Mouse (Mus musculus) c-Kit-positive CD71-positive TER-119-positive erythroid progenitor cells, embryonic 14.5 days (primary cell): ENCODE data around the gene Stxbp4.

Experiments used
- DNase-seq: peaks from one replicate; pipeline ENCODE4 v3.0.0-alpha.2; 2013; ENCODE audit warnings: low spot score

Stxbp4 gene

DNA sequence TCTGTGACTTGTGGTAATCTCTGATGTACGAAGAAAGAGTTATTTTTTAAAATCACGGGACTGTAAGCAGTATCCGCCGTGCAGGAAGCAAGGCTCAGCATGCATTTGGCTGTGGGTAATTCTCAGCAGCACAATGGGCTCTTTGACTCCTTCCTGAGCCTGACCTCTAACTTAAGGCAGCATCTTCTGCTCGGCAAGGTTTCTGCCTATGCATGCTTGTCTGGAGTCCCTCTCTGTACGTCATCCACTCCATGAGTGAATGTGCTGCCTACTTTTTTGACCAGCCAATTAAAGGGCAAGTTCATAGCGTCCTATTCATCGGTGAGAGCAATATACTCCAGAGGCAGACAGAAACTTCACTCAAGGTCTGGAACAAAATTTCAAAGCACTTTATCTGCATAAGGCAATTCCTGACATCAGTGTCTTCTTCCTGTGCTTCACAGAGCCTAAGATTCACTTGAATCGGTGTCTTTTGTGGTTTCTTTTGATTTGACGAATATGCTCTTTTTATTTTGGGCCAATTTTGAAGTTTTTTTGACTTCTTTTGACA, 173.8 kb downstream of the Stxbp4 start:
- DNase-seq = no peak

DNA sequence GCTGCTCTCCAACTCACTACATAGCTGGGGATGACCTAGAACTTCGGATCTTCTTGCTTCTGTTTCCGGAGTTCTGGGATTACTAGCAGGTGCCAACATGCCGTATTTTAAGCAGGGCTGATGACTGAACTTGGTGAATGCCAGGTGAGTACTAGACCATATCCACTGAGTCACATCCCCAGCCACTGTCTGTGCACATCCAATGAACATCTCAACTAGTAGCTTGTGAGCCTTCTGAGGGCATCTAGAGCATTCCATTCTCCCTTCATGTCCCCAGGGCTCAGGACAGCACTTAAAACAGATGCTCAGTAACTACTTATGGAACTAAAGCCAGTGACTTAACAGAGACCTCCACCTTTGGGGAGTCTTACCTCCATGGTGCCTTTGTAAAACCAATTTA, 177.4 kb downstream of the Stxbp4 start:
- no peak for DNase-seq

DNA sequence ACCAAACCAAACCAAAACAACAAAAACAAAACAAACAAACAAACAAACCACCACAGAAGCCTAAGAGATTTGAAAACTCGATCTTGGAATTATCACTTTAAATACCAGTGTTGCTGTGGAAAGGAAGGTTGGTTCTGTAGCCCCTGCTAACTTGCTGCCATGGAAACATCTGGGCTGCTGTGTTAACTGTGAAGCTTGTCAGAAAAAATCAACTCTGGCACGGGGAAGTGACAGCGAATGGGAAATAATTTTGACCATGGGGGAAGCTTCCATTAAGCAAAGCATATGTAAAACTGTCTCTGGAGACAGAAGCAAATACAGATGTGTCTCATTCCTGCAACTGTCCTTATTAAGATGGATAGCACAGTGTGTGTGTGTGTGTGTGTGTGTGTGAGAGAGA, 185.8 kb downstream of the Stxbp4 start:
- no peak for DNase-seq

DNA sequence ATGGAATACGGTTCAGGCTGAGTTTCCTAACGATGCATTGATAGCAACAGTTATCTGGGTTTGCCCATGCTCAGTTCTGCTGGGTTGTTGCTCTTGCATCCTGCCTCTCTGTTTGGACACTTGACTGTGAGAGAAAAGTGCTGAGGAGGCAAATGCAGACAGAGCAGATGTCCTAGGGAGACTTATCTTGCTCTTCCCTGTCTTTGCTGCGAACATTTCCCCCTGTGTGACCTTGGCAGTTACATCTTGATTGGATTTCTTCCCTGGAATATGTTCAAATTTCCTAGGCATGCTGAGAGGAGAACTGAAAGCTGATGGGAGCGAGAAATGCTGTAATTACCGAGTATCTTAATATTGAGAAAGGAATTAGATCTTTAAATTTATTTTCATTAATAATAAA, 186.4 kb downstream of the Stxbp4 start:
- no peak for DNase-seq

DNA sequence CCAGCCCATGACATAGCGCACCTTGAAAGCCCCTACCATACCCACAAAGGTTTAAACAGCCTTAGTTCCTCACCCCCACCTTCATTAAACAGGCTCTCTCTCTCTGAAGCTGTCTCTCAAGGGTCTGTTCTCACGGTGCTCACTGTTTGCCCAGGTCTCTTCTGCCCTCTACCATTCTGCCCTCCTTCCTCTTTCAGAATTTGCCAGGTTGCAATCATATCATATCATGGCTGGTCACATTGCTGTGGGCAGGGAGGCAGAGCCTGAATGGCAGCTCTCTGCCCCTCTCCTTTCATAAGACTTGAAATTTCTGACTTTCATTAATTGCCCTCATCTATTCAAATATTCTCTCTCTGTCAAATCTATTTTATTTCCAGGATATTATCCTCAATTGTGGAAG, 195.4 kb downstream of the Stxbp4 start:
- no peak for DNase-seq

DNA sequence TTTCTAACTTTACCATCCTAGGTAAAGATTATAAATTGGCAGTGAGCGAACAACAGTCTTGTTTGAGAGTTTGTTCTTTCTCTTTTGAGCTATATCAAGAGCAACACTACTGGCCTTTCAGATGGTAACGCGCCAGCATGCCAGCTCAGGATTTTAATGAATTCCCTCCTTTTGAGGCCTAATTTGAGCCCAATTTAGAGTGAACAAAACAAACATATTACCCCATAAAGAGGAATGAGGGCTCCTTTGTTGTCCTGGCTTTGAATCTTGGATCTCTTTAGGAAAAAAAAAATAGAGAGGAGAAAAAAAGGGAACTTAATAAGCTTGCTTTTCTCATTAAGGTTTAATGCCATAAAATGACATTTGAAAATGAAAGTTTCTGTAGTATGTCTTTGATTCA, 197.0 kb downstream of the Stxbp4 start:
- no peak for DNase-seq

DNA sequence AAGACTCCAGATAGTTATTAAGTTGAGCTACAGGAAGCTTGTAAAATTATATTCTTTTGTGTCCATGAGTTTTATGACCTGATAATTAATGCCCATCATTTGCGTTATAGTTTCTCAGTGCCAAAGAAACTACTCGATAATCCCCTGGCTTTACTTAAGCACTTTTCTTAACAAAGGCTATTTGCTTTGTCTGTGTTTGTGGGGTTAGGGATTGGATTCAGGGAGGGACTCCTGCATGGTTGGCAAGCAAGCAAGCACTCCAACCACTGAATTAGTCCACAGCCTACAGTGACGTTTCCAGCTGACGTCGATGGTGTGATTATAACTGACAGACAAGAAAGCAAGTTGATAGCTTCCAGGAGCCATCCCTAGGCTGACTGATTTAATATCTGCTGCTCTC, 199.1 kb downstream of the Stxbp4 start:
- no peak for DNase-seq
